Mouse (Mus musculus): ENCODE measurements around the gene Gnb2. TPM values are rescaled to one million over a fixed set of nuclear protein-coding genes. Genes with fewer than 3 reads are reported as not detected.

Gnb2 gene
- polyA plus RNA-seq, 1 experiment = 332 TPM

DNA sequence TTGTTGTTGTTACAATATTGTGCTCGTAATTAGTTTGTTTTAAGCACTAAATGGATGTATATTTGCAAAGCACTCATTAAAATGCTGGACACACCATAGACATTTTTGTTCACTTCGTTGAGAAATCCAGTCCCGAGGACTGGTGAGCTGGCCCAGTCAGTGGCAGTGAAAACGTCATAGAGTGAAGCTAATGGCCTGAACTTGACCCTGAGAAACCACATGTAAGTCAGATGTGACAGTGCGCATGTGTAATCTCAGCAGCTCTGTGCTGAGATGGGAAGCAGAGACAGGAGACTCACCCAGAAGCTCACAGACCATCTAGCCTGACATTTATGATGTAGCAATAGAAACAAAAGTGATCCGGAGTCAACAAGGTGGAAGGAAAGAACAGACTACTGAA lies 11.6 kb upstream of the Gnb2 start:
- Histone ChIP-seq H3K27me3 (replicated peaks) (peaks cover 24% of the 10 kb centered on the region), H3K4me1 (peaks cover 3% of the 10 kb centered on the region; the same call in 1 of the 2 replicates), H3K9me3 (no peaks in the 10 kb centered on the region), H3K36me3 (replicated peaks; ENCODE audit: low read length) (no peaks in the 10 kb centered on the region), H3K4me3 (replicated peaks) (no peak overlapping the region)
- no peak for TF ChIP-seq FLI1 (IDR thresholded peaks at IDR 0.05; ENCODE audit: low read length)
- no peak for TF ChIP-seq GATA1 (IDR thresholded peaks at IDR 0.05; ENCODE audit: borderline replicate concordance, low read length)

DNA sequence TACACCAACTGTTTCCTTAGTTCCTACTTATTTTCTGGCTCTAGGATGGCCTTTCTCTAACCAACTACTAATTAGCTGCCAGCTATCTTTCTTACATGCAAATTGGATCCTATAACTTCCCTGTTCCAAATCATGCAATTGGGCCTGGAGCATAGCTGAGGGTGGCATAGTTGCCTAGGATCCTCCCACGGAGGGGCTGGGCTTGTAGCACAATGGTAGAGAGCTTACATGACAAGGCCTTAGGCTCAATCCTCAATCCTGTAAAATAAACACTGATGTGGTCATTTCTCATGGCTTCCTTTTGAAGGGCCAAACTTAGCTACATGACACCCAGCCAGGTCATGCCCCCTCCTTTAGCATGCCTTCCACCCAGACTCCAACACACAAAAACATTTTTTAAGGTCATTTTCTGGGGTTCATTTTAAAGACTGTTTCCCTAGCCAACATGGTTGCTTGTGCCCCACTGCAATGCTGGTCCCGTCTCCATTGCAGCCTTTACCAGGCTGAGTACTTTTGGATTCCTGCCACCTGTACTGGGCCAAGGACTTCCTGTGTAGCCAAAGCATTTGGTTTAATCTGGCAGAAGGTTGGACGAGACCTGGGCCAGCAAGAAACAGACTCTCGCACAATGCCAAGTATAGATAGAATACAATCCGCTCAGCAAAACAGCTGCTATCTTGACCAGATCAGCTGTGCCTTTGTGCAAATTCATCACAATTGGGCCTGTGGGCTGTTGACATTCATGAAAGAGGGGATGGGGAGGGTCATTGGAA lies 8.6 kb upstream of the Gnb2 start:
- Histone ChIP-seq H3K36me3 (replicated peaks; ENCODE audit: low read length) (no peaks in the 10 kb centered on the region), H3K4me1 (peaks cover 3% of the 10 kb centered on the region; the same call in 1 of the 2 replicates), H3K27me3 (replicated peaks) (peaks cover 28% of the 10 kb centered on the region), H3K4me3 (replicated peaks) (no peak overlapping the region), H3K9me3 (no peaks in the 10 kb centered on the region)
- no peak for TF ChIP-seq FLI1 (IDR thresholded peaks at IDR 0.05; ENCODE audit: low read length)
- no peak for TF ChIP-seq GATA1 (IDR thresholded peaks at IDR 0.05; ENCODE audit: borderline replicate concordance, low read length)

- H3K9me3 ChIP-seq = peaks cover 7% of the 10 kb centered on the region
- no peaks in the 10 kb centered on the region for H3K36me3 ChIP-seq (replicated peaks; ENCODE audit: low read length)
- TF ChIP-seq FLI1 (IDR thresholded peaks at IDR 0.05; ENCODE audit: low read length) (no peak), GATA1 (IDR thresholded peaks at IDR 0.05; ENCODE audit: borderline replicate concordance, low read length) (no peak)
- H3K4me3 ChIP-seq (replicated peaks) = no peak overlapping the region
- peaks cover 34% of the 10 kb centered on the region for H3K27me3 ChIP-seq (replicated peaks)
- peaks cover 3% of the 10 kb centered on the region; the same call in 1 of the 2 replicates for H3K4me1 ChIP-seq
These were observed 7.7 kb upstream of the Gnb2 start for GRCm38 (mm10) chr5:137540991-137541390.

GRCm38 (mm10) chr5:137539291-137539801 lies 6.0 kb upstream of the Gnb2 start:
- Histone ChIP-seq H3K27me3 (replicated peaks) (peaks cover 22% of the 10 kb centered on the region), H3K4me3 (replicated peaks) (no peak overlapping the region), H3K9me3 (peaks cover 7% of the 10 kb centered on the region), H3K36me3 (replicated peaks; ENCODE audit: low read length) (no peaks in the 10 kb centered on the region), H3K4me1 (peaks cover 14% of the 10 kb centered on the region; the same call in 1 of the 2 replicates)
- no peak for TF ChIP-seq GATA1 (IDR thresholded peaks at IDR 0.05; ENCODE audit: borderline replicate concordance, low read length)
- no peak for TF ChIP-seq FLI1 (IDR thresholded peaks at IDR 0.05; ENCODE audit: low read length)

- no peaks in the 10 kb centered on the region for H3K36me3 ChIP-seq (replicated peaks; ENCODE audit: low read length)
- H3K4me3 ChIP-seq (replicated peaks) = no peak overlapping the region
- H3K9me3 ChIP-seq = peaks cover 7% of the 10 kb centered on the region
- H3K27me3 ChIP-seq (replicated peaks) = peaks cover 22% of the 10 kb centered on the region
- peaks cover 22% of the 10 kb centered on the region for H3K4me1 ChIP-seq
- TF ChIP-seq GATA1 (IDR thresholded peaks at IDR 0.05; ENCODE audit: borderline replicate concordance, low read length) (no peak), FLI1 (IDR thresholded peaks at IDR 0.05; ENCODE audit: low read length) (no peak)
These were observed 4.2 kb upstream of the Gnb2 start for GRCm38 (mm10) chr5:137537461-137537860.

DNA sequence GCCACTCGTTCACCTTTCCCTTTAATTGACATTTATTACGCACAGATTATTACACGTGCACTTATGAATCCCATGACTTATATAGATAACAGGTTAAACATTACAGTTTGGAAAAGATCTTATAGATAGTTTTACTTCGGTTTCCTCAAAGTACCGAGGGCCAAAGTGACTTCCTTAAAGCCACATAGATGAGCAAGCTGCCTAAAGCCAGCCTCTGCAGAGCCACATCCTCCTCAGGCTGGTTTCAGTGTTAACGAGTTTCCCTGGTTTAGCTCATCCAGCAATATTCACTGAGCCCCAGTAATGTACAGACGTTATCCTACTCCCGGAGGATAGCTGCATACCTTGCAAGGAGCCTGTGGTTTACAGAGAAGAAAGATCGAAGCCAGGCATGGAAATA lies 2.0 kb upstream of the Gnb2 start:
- H3K36me3 ChIP-seq (replicated peaks; ENCODE audit: low read length) = peaks cover 4% of the 10 kb centered on the region
- H3K27me3 ChIP-seq (replicated peaks) = peaks cover 15% of the 10 kb centered on the region
- no peak for TF ChIP-seq GATA1 (IDR thresholded peaks at IDR 0.05; ENCODE audit: borderline replicate concordance, low read length)
- no peak for TF ChIP-seq FLI1 (IDR thresholded peaks at IDR 0.05; ENCODE audit: low read length)
- H3K4me1 ChIP-seq = peaks cover 29% of the 10 kb centered on the region
- H3K9me3 ChIP-seq = peaks cover 7% of the 10 kb centered on the region
- no peak overlapping the region for H3K4me3 ChIP-seq (replicated peaks)

DNA sequence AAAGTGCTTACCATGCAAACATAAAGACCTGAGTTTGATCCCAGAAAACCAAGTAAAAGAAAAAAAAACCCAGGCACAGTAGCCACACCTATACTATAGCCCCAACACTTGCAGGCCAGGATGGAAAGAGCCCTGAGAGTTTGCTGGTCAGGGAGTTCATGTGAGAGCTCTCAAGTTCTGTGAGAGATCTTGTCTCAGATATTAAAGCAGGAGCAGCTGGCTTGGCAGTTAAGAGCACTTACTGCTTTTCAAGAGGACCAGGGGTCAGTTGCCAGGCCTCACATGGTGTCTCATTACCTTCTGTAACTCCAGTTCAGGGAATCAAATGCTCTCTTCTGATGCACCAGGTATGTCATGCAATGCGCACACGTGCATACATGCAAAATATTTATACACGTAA lies 1.5 kb upstream of the Gnb2 start:
- H3K4me1 ChIP-seq = peaks cover 35% of the 10 kb centered on the region
- H3K36me3 ChIP-seq (replicated peaks; ENCODE audit: low read length) = peaks cover 10% of the 10 kb centered on the region
- TF ChIP-seq FLI1 (IDR thresholded peaks at IDR 0.05; ENCODE audit: low read length) (no peak), GATA1 (IDR thresholded peaks at IDR 0.05; ENCODE audit: borderline replicate concordance, low read length) (no peak)
- peaks cover 7% of the 10 kb centered on the region for H3K9me3 ChIP-seq
- peak overlapping the region; percentile 11 for H3K4me3 ChIP-seq (replicated peaks)
- peaks cover 15% of the 10 kb centered on the region for H3K27me3 ChIP-seq (replicated peaks)

- peaks cover 7% of the 10 kb centered on the region for H3K9me3 ChIP-seq
- H3K36me3 ChIP-seq (replicated peaks; ENCODE audit: low read length) = peaks cover 30% of the 10 kb centered on the region
- H3K27me3 ChIP-seq (replicated peaks) = peaks cover 8% of the 10 kb centered on the region
- TF ChIP-seq GATA1 (IDR thresholded peaks at IDR 0.05; ENCODE audit: borderline replicate concordance, low read length) = no peak
- no peak for TF ChIP-seq FLI1 (IDR thresholded peaks at IDR 0.05; ENCODE audit: low read length)
- H3K4me3 ChIP-seq (replicated peaks) = peak overlapping the region; percentile 99
- H3K4me1 ChIP-seq = peaks cover 53% of the 10 kb centered on the region
These were observed 548 bp downstream of the Gnb2 start for GRCm38 (mm10) chr5:137532808-137533116.

DNA sequence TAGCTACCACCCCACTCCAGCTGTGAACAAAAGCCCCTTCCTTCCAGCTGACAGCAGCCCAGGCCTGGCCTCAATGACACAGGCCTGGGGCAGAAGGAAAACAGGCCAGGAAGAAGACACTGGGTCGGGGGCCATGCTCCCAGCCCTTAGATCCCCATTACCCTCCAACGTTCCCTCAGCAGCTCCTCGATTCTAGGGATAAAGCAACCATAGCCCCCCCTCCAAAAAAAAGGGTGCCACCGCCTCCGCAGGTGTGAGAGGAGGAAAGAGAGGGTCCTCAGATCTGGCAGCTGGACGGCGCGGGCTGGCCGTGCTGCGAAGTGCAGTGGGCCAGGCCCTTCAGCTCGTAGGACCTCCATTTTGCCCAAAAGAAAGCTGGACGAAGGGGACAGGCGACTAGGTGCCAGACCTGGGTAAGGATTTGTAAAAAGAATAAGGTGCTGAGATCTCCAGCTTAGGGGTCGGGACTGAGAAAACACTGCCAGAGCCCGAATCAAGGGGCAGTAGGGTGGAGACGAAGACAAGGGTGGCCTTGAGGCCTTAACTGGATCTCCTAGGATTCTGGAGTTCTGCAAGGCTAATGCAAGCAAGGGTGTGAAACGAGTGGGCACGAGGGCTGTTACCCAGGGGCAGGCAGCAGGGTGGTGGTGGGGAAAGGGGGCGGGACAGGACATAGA lies 1.0 kb downstream of the Gnb2 start:
- Histone ChIP-seq H3K27me3 (replicated peaks) (peaks cover 7% of the 10 kb centered on the region), H3K4me1 (peaks cover 54% of the 10 kb centered on the region), H3K36me3 (replicated peaks; ENCODE audit: low read length) (peaks cover 35% of the 10 kb centered on the region), H3K9me3 (peaks cover 7% of the 10 kb centered on the region), H3K4me3 (replicated peaks) (peak overlapping the region; percentile 99)
- TF ChIP-seq GATA1 (IDR thresholded peaks at IDR 0.05; ENCODE audit: borderline replicate concordance, low read length) (no peak), FLI1 (IDR thresholded peaks at IDR 0.05; ENCODE audit: low read length) (no peak)
